26 mouse cellular contexts compared by ENCODE assay signal in the genomic region with DNA sequence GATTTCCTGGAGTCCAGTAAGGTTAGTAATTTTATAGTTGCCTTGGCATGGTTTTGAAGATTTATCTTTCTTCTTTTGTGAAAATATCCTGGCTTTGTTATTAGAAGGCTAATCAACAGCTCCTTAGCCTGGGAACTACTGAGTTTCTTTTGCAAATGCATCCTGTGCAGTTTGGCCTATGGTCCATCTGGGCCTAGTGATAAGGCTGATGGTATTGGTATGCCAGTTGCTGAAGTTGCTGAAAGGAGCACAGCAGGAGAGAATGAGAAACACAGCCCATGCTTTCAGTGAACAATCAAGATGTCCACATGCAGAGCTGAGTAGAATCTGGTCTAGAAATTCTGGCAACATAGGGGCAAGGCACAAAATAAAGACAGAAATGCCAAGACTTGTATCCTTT.
DNase-seq lines count a peak whose midpoint lies in the region; ATAC-seq and TF ChIP-seq lines count a peak whose summit lies in the region.
"Had no signal": no experiment of that assay in that cellular context is flagged by ENCODE, and none has a peak within 500 bp of the region (broad histone marks: within the 10 kb centered on the region; RNA-seq: fewer than 3 reads in every experiment).

No protein-coding gene starts in this region.

- no peak overlapping the region for H3K27ac ChIP-seq in heart, embryonic 10.5 days
- H3K27ac ChIP-seq in heart, embryonic 13.5 days (replicated peaks): peak overlapping the region; percentile 63
- H3K27ac ChIP-seq in heart, embryonic 16.5 days (ENCODE audit: low read length): 0 out of 2 replicates have a peak overlapping the region, but pooled peaks have one; percentile 31
- H3K27ac ChIP-seq in heart, postnatal 0 days (ENCODE audit: low read depth): no peak overlapping the region
- H3K27ac ChIP-seq: embryonic facial prominence, embryonic 12.5 days; embryonic facial prominence, embryonic 15.5 days; gastrocnemius, adult 2 months; heart, embryonic 15.5 days; hindbrain, embryonic 10.5 days; hindbrain, embryonic 13.5 days; intestine, embryonic 15.5 days had no signal

- H3K9me3 ChIP-seq in heart, embryonic 10.5 days: no peaks in the 10 kb centered on the region
- peaks cover 4% of the 10 kb centered on the region; the same call in 1 of the 2 replicates for H3K9me3 ChIP-seq in heart, embryonic 13.5 days
- no peaks in the 10 kb centered on the region for H3K9me3 ChIP-seq in heart, embryonic 16.5 days (replicated peaks; ENCODE audit: control insufficient read depth, low read length)
- H3K9me3 ChIP-seq in heart, postnatal 0 days (replicated peaks; ENCODE audit: control insufficient read depth, low read length): no peaks in the 10 kb centered on the region
- H3K9me3 ChIP-seq: embryonic facial prominence, embryonic 12.5 days; embryonic facial prominence, embryonic 15.5 days; heart, embryonic 15.5 days; hindbrain, embryonic 10.5 days; hindbrain, embryonic 13.5 days; intestine, embryonic 15.5 days had no signal

- H3K4me1 ChIP-seq in heart, embryonic 10.5 days: no peaks in the 10 kb centered on the region
- no peaks in the 10 kb centered on the region for H3K4me1 ChIP-seq in heart, embryonic 13.5 days
- H3K4me1 ChIP-seq in heart, embryonic 16.5 days (ENCODE audit: control insufficient read depth, insufficient read depth, low read length): no peaks in the 10 kb centered on the region
- H3K4me1 ChIP-seq in heart, postnatal 0 days (ENCODE audit: control insufficient read depth, insufficient read depth): no peaks in the 10 kb centered on the region
- H3K4me1 ChIP-seq: embryonic facial prominence, embryonic 12.5 days; embryonic facial prominence, embryonic 15.5 days; heart, embryonic 15.5 days; hindbrain, embryonic 10.5 days; hindbrain, embryonic 13.5 days; intestine, embryonic 15.5 days had no signal

- no peak for ATAC-seq in heart, embryonic 13.5 days (ENCODE audit: extremely low read depth, insufficient number of reproducible peaks, low FRiP score, low TSS enrichment)
- 0 out of 2 replicates have a peak, but pooled peaks have one; percentile 32 for ATAC-seq in heart, embryonic 16.5 days (replicated peaks; ENCODE audit: extremely low read depth, insufficient read depth, low FRiP score)
- peak; percentile 47; the same call in 1 of the 2 replicates for ATAC-seq in heart, postnatal 0 days (ENCODE audit: insufficient read depth, low read depth)
- ATAC-seq: CD4-positive, CD25-positive, alpha-beta regulatory T cell, adult 4 months; forebrain, embryonic 14.5 days; forebrain, postnatal 0 days; hindbrain, embryonic 16.5 days; intestine, embryonic 15.5 days had no signal

- no peak overlapping the region for H3K4me2 ChIP-seq in heart, embryonic 13.5 days
- H3K4me2 ChIP-seq in heart, embryonic 16.5 days (ENCODE audit: low read depth, low read length): no peak overlapping the region
- H3K4me2 ChIP-seq in heart, postnatal 0 days (ENCODE audit: low read depth, low read length): no peak overlapping the region
- H3K4me2 ChIP-seq: embryonic facial prominence, embryonic 12.5 days; embryonic facial prominence, embryonic 15.5 days; heart, embryonic 15.5 days; hindbrain, embryonic 13.5 days; intestine, embryonic 15.5 days had no signal

- H3K27me3 ChIP-seq in heart, embryonic 10.5 days (ENCODE audit: insufficient read depth, poor library complexity, severe bottlenecking): no peaks in the 10 kb centered on the region
- no peaks in the 10 kb centered on the region for H3K27me3 ChIP-seq in heart, embryonic 13.5 days (replicated peaks)
- no peaks in the 10 kb centered on the region for H3K27me3 ChIP-seq in heart, embryonic 16.5 days (ENCODE audit: control insufficient read depth, insufficient read depth, low read length)
- H3K27me3 ChIP-seq in heart, postnatal 0 days (ENCODE audit: control insufficient read depth, insufficient read depth, low read length): no peaks in the 10 kb centered on the region
- H3K27me3 ChIP-seq: embryonic facial prominence, embryonic 12.5 days; embryonic facial prominence, embryonic 15.5 days; heart, embryonic 15.5 days; hindbrain, embryonic 13.5 days; intestine, embryonic 15.5 days had no signal

- H3K4me3 ChIP-seq in heart, embryonic 10.5 days: no peak overlapping the region
- no peak overlapping the region for H3K4me3 ChIP-seq in heart, embryonic 13.5 days
- no peak overlapping the region for H3K4me3 ChIP-seq in heart, embryonic 16.5 days (ENCODE audit: low read length)
- no peak overlapping the region for H3K4me3 ChIP-seq in heart, postnatal 0 days (ENCODE audit: low read depth, low read length)
- H3K4me3 ChIP-seq: embryonic facial prominence, embryonic 12.5 days; embryonic facial prominence, embryonic 15.5 days; gastrocnemius, adult 2 months; heart, embryonic 15.5 days; hindbrain, embryonic 10.5 days; hindbrain, embryonic 13.5 days; intestine, embryonic 15.5 days had no signal

- no peak for TF ChIP-seq EP300 in heart, postnatal 0 days (IDR thresholded peaks at IDR 0.05; ENCODE audit: low read depth)

- peak; percentile 8 to 26 for DNase-seq in heart, adult 9 months (ENCODE audit: low spot score in 2 of 2)
- no peak for DNase-seq in heart, embryonic 10.5 days (ENCODE audit: low spot score)
- DNase-seq in heart, adult 8-10 months (ENCODE audit: low spot score): no peak
- peak; percentile 27 for DNase-seq in heart, postnatal 0 days (ENCODE audit: low spot score)
- DNase-seq: adrenal gland, adult 2 months; adrenal gland, postnatal 14 days; cerebellum, adult 11 months; cerebellum, adult 2 months; cerebellum, adult 9-11 months; cerebellum, postnatal 25 days; forebrain, postnatal 0 days; gastrocnemius, adult 2 months; gastrocnemius, postnatal 14 days; kidney, adult 11 months; kidney, adult 8-10 months had no signal

- TF ChIP-seq CTCF in heart, postnatal 0 days (IDR thresholded peaks at IDR 0.05; ENCODE audit: low read depth): no peak

- no peaks in the 10 kb centered on the region for H3K36me3 ChIP-seq in heart, embryonic 10.5 days
- no peaks in the 10 kb centered on the region for H3K36me3 ChIP-seq in heart, embryonic 13.5 days
- no peaks in the 10 kb centered on the region for H3K36me3 ChIP-seq in heart, embryonic 16.5 days (ENCODE audit: control insufficient read depth, insufficient read depth)
- H3K36me3 ChIP-seq in heart, postnatal 0 days (replicated peaks; ENCODE audit: control insufficient read depth, insufficient read depth, low read length): no peaks in the 10 kb centered on the region
- H3K36me3 ChIP-seq: embryonic facial prominence, embryonic 12.5 days; embryonic facial prominence, embryonic 15.5 days; heart, embryonic 15.5 days; hindbrain, embryonic 10.5 days; hindbrain, embryonic 13.5 days; intestine, embryonic 15.5 days had no signal

- H3K9ac ChIP-seq in heart, embryonic 13.5 days: no peak overlapping the region
- H3K9ac ChIP-seq in heart, embryonic 16.5 days (ENCODE audit: low read length): no peak overlapping the region
- no peak overlapping the region for H3K9ac ChIP-seq in heart, postnatal 0 days (replicated peaks; ENCODE audit: low read depth, low read length)
- H3K9ac ChIP-seq: embryonic facial prominence, embryonic 12.5 days; embryonic facial prominence, embryonic 15.5 days; forebrain, postnatal 0 days; heart, embryonic 15.5 days; hindbrain, embryonic 13.5 days; intestine, embryonic 15.5 days had no signal

Comparison
In these comparisons a context has a peak if more than half of its experiments do, and no peak if none do; other contexts are left out.
1. DNase-seq: peak in heart, adult 9 months (2 of 2) and heart, postnatal 0 days (single experiment); none in heart, embryonic 10.5 days (single experiment) and heart, adult 8-10 months (single experiment).
2. H3K27ac ChIP-seq: peak in heart, embryonic 13.5 days (single experiment) and heart, embryonic 16.5 days (single experiment); none in heart, embryonic 10.5 days (single experiment) and heart, postnatal 0 days (single experiment).